Mouse (Mus musculus) spleen, adult 12 weeks (tissue): Measurements from ENCODE around the gene Iffo2.

Experiments
- DNase-seq: peaks from one replicate; pipeline ENCODE4 v3.0.0; 2022; ENCODE audit warnings: low spot score

Iffo2 gene

GRCm38 (mm10) chr4:139532081-139532480 is 1.7 kb downstream of the Iffo2 start:
- DNase-seq: no peak

- no peak for DNase-seq
These were observed 4.9 kb downstream of the Iffo2 start for GRCm38 (mm10) chr4:139535127-139535695.

GRCm38 (mm10) chr4:139535719-139536118 is 5.4 kb downstream of the Iffo2 start:
- DNase-seq: no peak

GRCm38 (mm10) chr4:139536706-139537105 is 6.4 kb downstream of the Iffo2 start:
- no peak for DNase-seq

- no peak for DNase-seq
These were observed 10.4 kb downstream of the Iffo2 start for GRCm38 (mm10) chr4:139540784-139541183.

GRCm38 (mm10) chr4:139545791-139546190 is 15.4 kb downstream of the Iffo2 start:
- no peak for DNase-seq

GRCm38 (mm10) chr4:139549448-139549847 is 19.1 kb downstream of the Iffo2 start:
- DNase-seq: no peak

- DNase-seq: no peak
These were observed 24.9 kb downstream of the Iffo2 start for GRCm38 (mm10) chr4:139555235-139555634.

- no peak for DNase-seq
These were observed 25.6 kb downstream of the Iffo2 start for GRCm38 (mm10) chr4:139555951-139556350.

- no peak for DNase-seq
These were observed 38.0 kb downstream of the Iffo2 start for GRCm38 (mm10) chr4:139568361-139568760.

GRCm38 (mm10) chr4:139570756-139571155 is 40.4 kb downstream of the Iffo2 start:
- DNase-seq: no peak

- DNase-seq: no peak
These were observed 42.7 kb downstream of the Iffo2 start for GRCm38 (mm10) chr4:139572928-139573512.

GRCm38 (mm10) chr4:139574156-139574798 is 43.9 kb downstream of the Iffo2 start:
- peak; percentile 94 for DNase-seq

GRCm38 (mm10) chr4:139574799-139575672 is 44.7 kb downstream of the Iffo2 start:
- no peak for DNase-seq

- DNase-seq: no peak
These were observed 45.3 kb downstream of the Iffo2 start for GRCm38 (mm10) chr4:139575673-139576003.

GRCm38 (mm10) chr4:139576251-139576880 is 46.0 kb downstream of the Iffo2 start:
- no peak for DNase-seq

GRCm38 (mm10) chr4:139577006-139577405 is 46.7 kb downstream of the Iffo2 start:
- DNase-seq: no peak

GRCm38 (mm10) chr4:139578389-139578788 is 48.0 kb downstream of the Iffo2 start:
- DNase-seq: no peak

GRCm38 (mm10) chr4:139579003-139579402 is 48.7 kb downstream of the Iffo2 start:
- no peak for DNase-seq

- no peak for DNase-seq
These were observed 49.1 kb downstream of the Iffo2 start for GRCm38 (mm10) chr4:139579466-139579865.

- no peak for DNase-seq
These were observed 50.5 kb downstream of the Iffo2 start for GRCm38 (mm10) chr4:139580663-139581336.
